Mouse (Mus musculus) heart, adult 8-10 months (tissue): ENCODE results near the gene Ccdc127. TPM values are rescaled to one million over a fixed set of nuclear protein-coding genes. Genes with fewer than 3 reads are reported as not detected.

ENCODE experiments used
- DNase-seq: peaks from one replicate; pipeline ENCODE4 v3.0.0; 2022; ENCODE audit warnings: low spot score
- total RNA-seq, 4 experiments: library from RNA; stranded (reverse); gene quantifications; 2 replicates each; pipeline ENCODE4 v1.2.4; 2022

The Ccdc127 gene
- total RNA-seq, result 10 to 100 TPM; 45.4 to 51.8 (median 48.5) TPM

- DNase-seq, result peak; percentile 95
These were observed at the start of gene Ccdc127, which contains the start of gene Sdha for GRCm38 (mm10) chr13:74349566-74350434. Ccdc127 (plus strand) TSS chr13:74350309. Sdha (minus strand) TSS chr13:74350280.

GRCm38 (mm10) chr13:74300925-74301606 lies 49.0 kb upstream of the Ccdc127 start:
- peak; percentile 66 for DNase-seq

GRCm38 (mm10) chr13:74301607-74301984 lies 48.5 kb upstream of the Ccdc127 start:
- DNase-seq, result no peak

GRCm38 (mm10) chr13:74302050-74303037 lies 47.8 kb upstream of the Ccdc127 start:
- no peak for DNase-seq

- no peak for DNase-seq
These were observed 44.7 kb upstream of the Ccdc127 start for GRCm38 (mm10) chr13:74305380-74305779.

- no peak for DNase-seq
These were observed 44.3 kb upstream of the Ccdc127 start for GRCm38 (mm10) chr13:74305780-74306179.

GRCm38 (mm10) chr13:74314616-74315015 lies 35.5 kb upstream of the Ccdc127 start:
- no peak for DNase-seq

GRCm38 (mm10) chr13:74316386-74316785 lies 33.7 kb upstream of the Ccdc127 start:
- no peak for DNase-seq

- no peak for DNase-seq
These were observed 33.3 kb upstream of the Ccdc127 start for GRCm38 (mm10) chr13:74316789-74317169.

GRCm38 (mm10) chr13:74317170-74317849 lies 32.8 kb upstream of the Ccdc127 start, which contains the start of gene Pdcd6:
Pdcd6 (minus strand) TSS chr13:74317580.
- DNase-seq, result peak; percentile 94

GRCm38 (mm10) chr13:74329321-74329720 lies 20.8 kb upstream of the Ccdc127 start:
- DNase-seq, result no peak

- no peak for DNase-seq
These were observed 9.1 kb upstream of the Ccdc127 start for GRCm38 (mm10) chr13:74341036-74341435.

- DNase-seq, result no peak
These were observed 362 bp downstream of the Ccdc127 start for GRCm38 (mm10) chr13:74350435-74350906.

GRCm38 (mm10) chr13:74356491-74356890 lies 6.4 kb downstream of the Ccdc127 start:
- DNase-seq, result no peak

- no peak for DNase-seq
These were observed 12.1 kb downstream of the Ccdc127 start for GRCm38 (mm10) chr13:74362218-74362617.

GRCm38 (mm10) chr13:74363176-74363858 lies 13.2 kb downstream of the Ccdc127 start:
- no peak for DNase-seq

- peak; percentile 74 for DNase-seq
These were observed 13.7 kb downstream of the Ccdc127 start, which contains the start of gene Lrrc14b for GRCm38 (mm10) chr13:74363859-74364235. Lrrc14b (minus strand) TSS chr13:74364005.

- DNase-seq, result no peak
These were observed 31.6 kb downstream of the Ccdc127 start for GRCm38 (mm10) chr13:74381533-74382276.

GRCm38 (mm10) chr13:74382289-74382688 lies 32.2 kb downstream of the Ccdc127 start:
- DNase-seq, result no peak
